Mouse (Mus musculus): ENCODE measurements at regions not wholly inside any gene's neighbourhood (a gene's known extent, or its start where the extent isn't known, plus 50 kb on each side); places are given as distances from the start of the nearest gene placed in this dataset.

GRCm38 (mm10) chr1:76427439-76427838 lies 881.4 kb downstream of the Slc4a3 start:
- no peak for ATAC-seq (replicated peaks; ENCODE audit: low FRiP score, poor library complexity, severe bottlenecking)

- ATAC-seq (replicated peaks; ENCODE audit: low FRiP score, poor library complexity, severe bottlenecking), result no peak
Measured at GRCm38 (mm10) chr1:76430041-76430610, 884.1 kb downstream of the Slc4a3 start.

- ATAC-seq (replicated peaks; ENCODE audit: low FRiP score, poor library complexity, severe bottlenecking), result no peak
Measured at GRCm38 (mm10) chr1:76433481-76433941, 887.4 kb downstream of the Slc4a3 start.

GRCm38 (mm10) chr1:76450539-76451214 lies 904.6 kb downstream of the Slc4a3 start:
- no peak for ATAC-seq (replicated peaks; ENCODE audit: low FRiP score, poor library complexity, severe bottlenecking)

- ATAC-seq (replicated peaks; ENCODE audit: low FRiP score, poor library complexity, severe bottlenecking), result no peak
Measured at GRCm38 (mm10) chr1:76453160-76453710, 907.2 kb downstream of the Slc4a3 start.

GRCm38 (mm10) chr1:76466562-76466961 lies 920.5 kb downstream of the Slc4a3 start:
- ATAC-seq (replicated peaks; ENCODE audit: low FRiP score, poor library complexity, severe bottlenecking), result no peak

- ATAC-seq (replicated peaks; ENCODE audit: low FRiP score, poor library complexity, severe bottlenecking), result no peak
Measured at GRCm38 (mm10) chr1:76484193-76484592, 938.1 kb downstream of the Slc4a3 start.

- ATAC-seq (replicated peaks; ENCODE audit: low FRiP score, poor library complexity, severe bottlenecking), result no peak
Measured at GRCm38 (mm10) chr1:76487481-76487880, 941.4 kb downstream of the Slc4a3 start.

GRCm38 (mm10) chr1:76489681-76490492 lies 943.8 kb downstream of the Slc4a3 start:
- no peak for ATAC-seq (replicated peaks; ENCODE audit: low FRiP score, poor library complexity, severe bottlenecking)

- no peak for ATAC-seq (replicated peaks; ENCODE audit: low FRiP score, poor library complexity, severe bottlenecking)
Measured at GRCm38 (mm10) chr1:76490719-76491118, 944.7 kb downstream of the Slc4a3 start.

- no peak for ATAC-seq (replicated peaks; ENCODE audit: low FRiP score, poor library complexity, severe bottlenecking)
Measured at GRCm38 (mm10) chr1:76491187-76491586, 945.1 kb downstream of the Slc4a3 start.

- ATAC-seq (replicated peaks; ENCODE audit: low FRiP score, poor library complexity, severe bottlenecking), result no peak
Measured at GRCm38 (mm10) chr1:76505150-76505549, 959.1 kb downstream of the Slc4a3 start.

GRCm38 (mm10) chr1:76508821-76509220 lies 962.8 kb downstream of the Slc4a3 start:
- ATAC-seq (replicated peaks; ENCODE audit: low FRiP score, poor library complexity, severe bottlenecking), result no peak

GRCm38 (mm10) chr1:76509486-76509885 lies 963.4 kb downstream of the Slc4a3 start:
- no peak for ATAC-seq (replicated peaks; ENCODE audit: low FRiP score, poor library complexity, severe bottlenecking)

GRCm38 (mm10) chr1:76512156-76512555 lies 966.1 kb downstream of the Slc4a3 start:
- ATAC-seq (replicated peaks; ENCODE audit: low FRiP score, poor library complexity, severe bottlenecking), result no peak

GRCm38 (mm10) chr1:76513490-76513889 lies 967.4 kb downstream of the Slc4a3 start:
- ATAC-seq (replicated peaks; ENCODE audit: low FRiP score, poor library complexity, severe bottlenecking), result no peak

GRCm38 (mm10) chr1:76529531-76529930 lies 983.5 kb downstream of the Slc4a3 start:
- ATAC-seq (replicated peaks; ENCODE audit: low FRiP score, poor library complexity, severe bottlenecking), result no peak

- no peak for ATAC-seq (replicated peaks; ENCODE audit: low FRiP score, poor library complexity, severe bottlenecking)
Measured at GRCm38 (mm10) chr1:76530342-76530741, 984.3 kb downstream of the Slc4a3 start.

- no peak for ATAC-seq (replicated peaks; ENCODE audit: low FRiP score, poor library complexity, severe bottlenecking)
Measured at GRCm38 (mm10) chr1:76535522-76535956, 979.3 kb downstream of the Epha4 start.

GRCm38 (mm10) chr1:76540529-76540928 lies 974.4 kb downstream of the Epha4 start:
- ATAC-seq (replicated peaks; ENCODE audit: low FRiP score, poor library complexity, severe bottlenecking), result no peak
